In the genomic region with DNA sequence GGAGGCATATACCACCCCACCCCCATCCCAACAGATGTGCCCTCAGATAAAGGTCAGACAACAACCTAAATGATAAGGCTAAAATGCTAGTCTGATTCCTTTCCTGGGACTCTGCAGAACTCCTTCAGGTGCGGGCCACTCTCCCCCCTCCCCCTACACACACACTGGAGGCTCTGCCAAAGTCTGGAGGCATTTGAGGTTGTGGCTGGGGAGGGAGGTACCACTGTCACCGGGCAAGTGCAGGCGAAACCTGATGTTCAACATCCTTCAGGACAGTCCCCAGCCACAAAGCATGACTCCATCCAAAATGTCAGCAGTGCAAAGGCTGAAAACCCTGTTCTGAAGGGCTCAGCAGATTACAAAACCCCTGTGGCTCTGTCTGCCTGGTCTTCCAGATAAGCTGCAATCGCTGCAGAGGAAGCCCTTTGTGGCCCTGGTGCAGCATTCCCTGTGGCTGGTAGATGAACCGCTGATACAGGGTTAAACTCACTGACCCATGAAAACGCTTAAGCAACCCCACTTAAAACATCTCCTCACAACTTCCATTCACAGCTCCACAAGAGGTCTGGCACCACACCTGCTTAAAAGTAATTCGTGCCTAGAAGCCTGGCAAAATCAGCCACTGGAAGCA, we compare ENCODE assay signal across 8 mouse cellular contexts.
DNase-seq lines count a peak whose midpoint lies in the region; ATAC-seq and TF ChIP-seq lines count a peak whose summit lies in the region.

No protein-coding gene starts in this region.

- TF ChIP-seq CTCF in brain, embryonic 14.5 days (IDR thresholded peaks at IDR 0.05; ENCODE audit: borderline replicate concordance, extremely low read depth, insufficient read depth, insufficient read length): no peak
- no peak for TF ChIP-seq CTCF in midbrain, postnatal 0 days (IDR thresholded peaks at IDR 0.05)

- DNase-seq in cerebellum, adult 9-11 months: peak; percentile 65
- peak; percentile 57 for DNase-seq in brain, embryonic 14.5 days (ENCODE audit: low read depth)
- no peak for DNase-seq in hindbrain, embryonic 14.5 days (ENCODE audit: low spot score)
- DNase-seq in midbrain, postnatal 0 days (ENCODE audit: low spot score): no peak
- DNase-seq in c-Kit-positive CD71-positive TER-119-positive erythroid progenitor cells, embryonic 14.5 days (ENCODE audit: low spot score): no peak
- no peak for DNase-seq in cerebellum, adult 8-10 months

- H3K9me3 ChIP-seq in hindbrain, embryonic 14.5 days (ENCODE audit: control insufficient read depth, low read length): no peaks in the 10 kb centered on the region
- no peaks in the 10 kb centered on the region for H3K9me3 ChIP-seq in limb, embryonic 15.5 days
- no peaks in the 10 kb centered on the region for H3K9me3 ChIP-seq in midbrain, postnatal 0 days (ENCODE audit: low read length)

- no peaks in the 10 kb centered on the region; the same call in 1 of the 2 replicates for H3K36me3 ChIP-seq in hindbrain, embryonic 14.5 days (replicated peaks; ENCODE audit: control insufficient read depth, insufficient read depth)
- H3K36me3 ChIP-seq in limb, embryonic 15.5 days: no peaks in the 10 kb centered on the region
- no peaks in the 10 kb centered on the region for H3K36me3 ChIP-seq in midbrain, postnatal 0 days (ENCODE audit: insufficient read depth, low read length)

- no peak for ATAC-seq in cerebellum, adult (ENCODE audit: insufficient number of reproducible peaks, low FRiP score, low TSS enrichment)
- no peak for ATAC-seq in hindbrain, embryonic 14.5 days (ENCODE audit: low FRiP score)
- ATAC-seq in limb, embryonic 15.5 days (ENCODE audit: insufficient number of reproducible peaks, low FRiP score, low TSS enrichment, low read depth): no peak
- no peak for ATAC-seq in midbrain, postnatal 0 days (ENCODE audit: low FRiP score)

- H3K27ac ChIP-seq in hindbrain, embryonic 14.5 days: 0 out of 2 replicates have a peak overlapping the region, but pooled peaks have one; percentile 5
- peak overlapping the region; percentile 43; the same call in 1 of the 2 replicates for H3K27ac ChIP-seq in limb, embryonic 15.5 days
- no peak overlapping the region; the same call in 1 of the 2 replicates for H3K27ac ChIP-seq in midbrain, postnatal 0 days (ENCODE audit: low read depth, low read length)

- no peak for TF ChIP-seq POLR2A in brain, embryonic 14.5 days (IDR thresholded peaks at IDR 0.05; ENCODE audit: borderline replicate concordance, extremely low read depth, insufficient read depth, insufficient read length, poor library complexity, severe bottlenecking)

- 5% methylated on average over 7 of the region's 7 CpGs for WGBS in hindbrain, embryonic 14.5 days
- WGBS in limb, embryonic 15.5 days: 8% methylated on average over 7 of the region's 7 CpGs
- 6% methylated on average over 7 of the region's 7 CpGs for WGBS in midbrain, postnatal 0 days

- H3K9ac ChIP-seq in hindbrain, embryonic 14.5 days: no peak overlapping the region
- H3K9ac ChIP-seq in limb, embryonic 15.5 days: no peak overlapping the region
- H3K9ac ChIP-seq in midbrain, postnatal 0 days (replicated peaks; ENCODE audit: low read length, poor library complexity, severe bottlenecking): 0 out of 2 replicates have a peak overlapping the region, but pooled peaks have one; percentile 13

- peaks cover 20% of the 10 kb centered on the region for H3K4me1 ChIP-seq in hindbrain, embryonic 14.5 days (replicated peaks; ENCODE audit: control insufficient read depth, insufficient read depth, low read length)
- H3K4me1 ChIP-seq in limb, embryonic 15.5 days: peaks cover 61% of the 10 kb centered on the region
- H3K4me1 ChIP-seq in midbrain, postnatal 0 days (ENCODE audit: insufficient read depth, low read length): peaks cover 5% of the 10 kb centered on the region; the same call in 1 of the 2 replicates

- H3K27me3 ChIP-seq in hindbrain, embryonic 14.5 days (ENCODE audit: control insufficient read depth, insufficient read depth, low read length): no peaks in the 10 kb centered on the region
- no peaks in the 10 kb centered on the region for H3K27me3 ChIP-seq in limb, embryonic 15.5 days
- no peaks in the 10 kb centered on the region for H3K27me3 ChIP-seq in midbrain, postnatal 0 days (ENCODE audit: insufficient read depth, low read length)

- peak overlapping the region; percentile 27; the same call in 1 of the 2 replicates for H3K4me3 ChIP-seq in hindbrain, embryonic 14.5 days (replicated peaks; ENCODE audit: low read length)
- H3K4me3 ChIP-seq in limb, embryonic 15.5 days: peak overlapping the region; percentile 44
- peak overlapping the region; percentile 14; the same call in 1 of the 2 replicates for H3K4me3 ChIP-seq in midbrain, postnatal 0 days (ENCODE audit: low read depth, low read length)

- H3K4me2 ChIP-seq in hindbrain, embryonic 14.5 days (replicated peaks): peak overlapping the region; percentile 51
- peak overlapping the region; percentile 60 for H3K4me2 ChIP-seq in limb, embryonic 15.5 days
- H3K4me2 ChIP-seq in midbrain, postnatal 0 days (ENCODE audit: low read depth, low read length, poor library complexity, severe bottlenecking): peak overlapping the region; percentile 40

Comparison
In these comparisons a context has a peak if more than half of its experiments do, and no peak if none do; other contexts are left out.
1. DNase-seq: peak in cerebellum, adult 9-11 months (single experiment) and brain, embryonic 14.5 days (single experiment); none in hindbrain, embryonic 14.5 days (single experiment), midbrain, postnatal 0 days (single experiment), c-Kit-positive CD71-positive TER-119-positive erythroid progenitor cells, embryonic 14.5 days (single experiment) and cerebellum, adult 8-10 months (single experiment).
2. Peak in every context shown above with its lines, with median percentiles within 50 percentile points of each other: H3K4me2 ChIP-seq and H3K4me3 ChIP-seq.